Mouse (Mus musculus) kidney, embryonic 14.5 days (tissue): ENCODE data around the gene Zfp54. TPM values are rescaled to one million over a fixed set of nuclear protein-coding genes. Genes with fewer than 3 reads are reported as not detected.
"Not testable (repeated sequence)": the region's sequence is repeated elsewhere in the genome, so short reads cannot be mapped to it uniquely, and the experiment has no call there.

Experiments
- ATAC-seq: fragments of 200-750 bp; cut with Nextera tagmentation; 2 replicates; pipeline ENCODE4 v1.8.0; 2017; ENCODE audit warnings: moderate number of reproducible peaks, mild to moderate bottlenecking, moderate TSS enrichment, moderate library complexity; ENCODE audit not compliant: low FRiP score, low TSS enrichment
- H3K27ac ChIP-seq: fragments of 300-500 bp; sonication (generic); 2 replicates; pipeline ENCODE4 v1.5.1; 2014; ENCODE audit warnings: low read depth, mild to moderate bottlenecking, low read length, moderate library complexity, mixed read lengths
- H3K27me3 ChIP-seq: fragments of 300-500 bp; sonication (generic); 2 replicates; pipeline ENCODE4 v1.6.1; 2014; ENCODE audit warnings: mild to moderate bottlenecking, low read length; ENCODE audit not compliant: control insufficient read depth, insufficient read depth
- H3K36me3 ChIP-seq: fragments of 300-500 bp; sonication (generic); 2 replicates; pipeline ENCODE4 v1.6.1; 2014; ENCODE audit warnings: low read length, mixed read lengths; ENCODE audit not compliant: control insufficient read depth, insufficient read depth
- H3K4me1 ChIP-seq: fragments of 300-500 bp; sonication (generic); 2 replicates; pipeline ENCODE4 v1.6.1; 2014; ENCODE audit warnings: low read length, mixed read lengths; ENCODE audit not compliant: control insufficient read depth, insufficient read depth
- H3K4me2 ChIP-seq: fragments of 300-500 bp; sonication (generic); replicated peaks from 2 replicates; pipeline ENCODE4 v1.6.1; 2014; ENCODE audit warnings: low read depth, mild to moderate bottlenecking, low read length
- H3K4me3 ChIP-seq: fragments of 300-500 bp; sonication (generic); 2 replicates; pipeline ENCODE4 v1.5.1; 2014; ENCODE audit warnings: mild to moderate bottlenecking, low read length
- H3K9ac ChIP-seq: fragments of 300-500 bp; sonication (generic); 2 replicates; pipeline ENCODE4 v1.6.1; 2014; ENCODE audit warnings: low read depth, mild to moderate bottlenecking, low read length, moderate library complexity
- H3K9me3 ChIP-seq: fragments of 300-500 bp; sonication (generic); 2 replicates; pipeline ENCODE4 v1.6.1; 2016; ENCODE audit warnings: low read length; ENCODE audit not compliant: control insufficient read depth
- WGBS: fragments of 180-500 bp; shearing (Covaris S2); extraction: QIAGEN DNeasy Blood & Tissue Kit; methylation state at CpG from one replicate; pipeline ENCODE4 v1.1.7; 2014; 5-methylcytosine and 5-hydroxymethylcytosine counted together
- polyA plus RNA-seq: library from polyadenylated mRNA; unstranded; fragments of >200 nt; fragmentation: Nextera tagmentation; extraction: Ambion mirVana; gene quantifications from 2 replicates; pipeline ENCODE4 v1.2.1, GENCODE M21; 2014

Gene Zfp54
- polyA plus RNA-seq, 1 experiment from 2014 or later, result 5.8 TPM

GRCm38 (mm10) chr17:21472032-21472652, 49.1 kb downstream of the Zfp54 start:
- Histone ChIP-seq H3K27ac (no peak overlapping the region), H3K9ac (no peak overlapping the region), H3K4me2 (no peak overlapping the region), H3K27me3 (no peaks in the 10 kb centered on the region), H3K4me3 (no peak overlapping the region), H3K36me3 (no peaks in the 10 kb centered on the region), H3K9me3 (no peaks in the 10 kb centered on the region), H3K4me1 (peaks cover 9% of the 10 kb centered on the region; the same call in 1 of the 2 replicates)
- WGBS, result 57% methylated on average over 3 of the region's 3 CpGs
- ATAC-seq, result no peak

- no peaks in the 10 kb centered on the region for H3K27me3 ChIP-seq
- peak overlapping the region; percentile 11; the same call in 1 of the 2 replicates for H3K4me2 ChIP-seq
- H3K4me3 ChIP-seq, result no peak overlapping the region
- H3K36me3 ChIP-seq, result no peaks in the 10 kb centered on the region
- H3K9ac ChIP-seq, result no peak overlapping the region
- peaks cover 9% of the 10 kb centered on the region; the same call in 1 of the 2 replicates for H3K4me1 ChIP-seq
- H3K9me3 ChIP-seq, result no peaks in the 10 kb centered on the region
- 57% methylated on average over 2 of the region's 2 CpGs for WGBS
- peak overlapping the region; percentile 77; the same call in 1 of the 2 replicates for H3K27ac ChIP-seq
- peak; percentile 22; the same call in 1 of the 2 replicates for ATAC-seq
Observed at GRCm38 (mm10) chr17:21472653-21473307, 49.8 kb downstream of the Zfp54 start.

GRCm38 (mm10) chr17:21473362-21474190, 50.5 kb downstream of the Zfp54 start:
- no peaks in the 10 kb centered on the region for H3K36me3 ChIP-seq
- peak; percentile 97 for ATAC-seq
- no peak overlapping the region for H3K9ac ChIP-seq
- no peak overlapping the region; the same call in 1 of the 2 replicates for H3K4me3 ChIP-seq
- peak overlapping the region; percentile 77 for H3K27ac ChIP-seq
- 9% methylated on average over 14 of the region's 14 CpGs for WGBS
- H3K9me3 ChIP-seq, result no peaks in the 10 kb centered on the region
- H3K4me1 ChIP-seq, result peaks cover 9% of the 10 kb centered on the region; the same call in 1 of the 2 replicates
- peak overlapping the region; percentile 11; the same call in 1 of the 2 replicates for H3K4me2 ChIP-seq
- no peaks in the 10 kb centered on the region for H3K27me3 ChIP-seq

GRCm38 (mm10) chr17:21474729-21475128, 51.7 kb downstream of the Zfp54 start:
- H3K4me2 ChIP-seq, H3K4me3 ChIP-seq, H3K27ac ChIP-seq, H3K4me1 ChIP-seq, ATAC-seq, H3K27me3 ChIP-seq, H3K36me3 ChIP-seq, H3K9ac ChIP-seq, H3K9me3 ChIP-seq: not testable (repeated sequence)
- 5% methylated on average over 8 of the region's 10 CpGs for WGBS

GRCm38 (mm10) chr17:21475290-21475689, 52.3 kb downstream of the Zfp54 start:
- H3K4me1 ChIP-seq, H3K9me3 ChIP-seq, H3K27ac ChIP-seq, H3K36me3 ChIP-seq, H3K9ac ChIP-seq, H3K4me2 ChIP-seq, H3K4me3 ChIP-seq, H3K27me3 ChIP-seq, ATAC-seq: not testable (repeated sequence)
- 93% methylated on average over 1 of the region's 1 CpGs for WGBS

GRCm38 (mm10) chr17:21476351-21476750, 53.3 kb downstream of the Zfp54 start:
- H3K4me2 ChIP-seq, H3K36me3 ChIP-seq, H3K9me3 ChIP-seq, ATAC-seq, H3K4me3 ChIP-seq, H3K4me1 ChIP-seq, H3K9ac ChIP-seq, H3K27me3 ChIP-seq, H3K27ac ChIP-seq: not testable (repeated sequence)
- 80% methylated on average over 4 of the region's 9 CpGs for WGBS

GRCm38 (mm10) chr17:21478103-21478777, 55.2 kb downstream of the Zfp54 start:
- not testable (repeated sequence) for H3K4me1 ChIP-seq, H3K27me3 ChIP-seq, ATAC-seq, H3K9ac ChIP-seq, H3K27ac ChIP-seq, H3K4me3 ChIP-seq, H3K9me3 ChIP-seq, H3K4me2 ChIP-seq, H3K36me3 ChIP-seq
- WGBS, result 60% methylated on average over 9 of the region's 10 CpGs
